Mouse (Mus musculus): ENCODE results near the gene Hist1h1e. TPM values are rescaled to one million over a fixed set of nuclear protein-coding genes. Genes with fewer than 3 reads are reported as not detected.
"Not testable (repeated sequence)": the region's sequence is repeated elsewhere in the genome, so short reads cannot be mapped to it uniquely, and the experiment has no call there.

Hist1h1e gene
- polyA plus RNA-seq, 1 experiment from 2014 or later: 12.8 TPM

- ATAC-seq (ENCODE audit: low read depth): no peak
These were observed 26.6 kb downstream of the Hist1h1e start for GRCm38 (mm10) chr13:23595622-23596372.

GRCm38 (mm10) chr13:23595185-23595584 lies 27.2 kb downstream of the Hist1h1e start:
- H3K36me3 ChIP-seq (ENCODE audit: control insufficient read depth, insufficient read depth, low read length): no peaks in the 10 kb centered on the region
- H3K9ac ChIP-seq (ENCODE audit: low read depth, low read length): no peak overlapping the region
- H3K27me3 ChIP-seq (replicated peaks; ENCODE audit: control insufficient read depth, insufficient read depth, low read length): no peaks in the 10 kb centered on the region
- no peak for ATAC-seq (ENCODE audit: low read depth)
- no peak overlapping the region for H3K4me3 ChIP-seq (ENCODE audit: low read depth, low read length)
- H3K4me1 ChIP-seq (ENCODE audit: control insufficient read depth, insufficient read depth, low read length): no peaks in the 10 kb centered on the region
- DNase-seq (ENCODE audit: low spot score): no peak
- H3K27ac ChIP-seq (replicated peaks; ENCODE audit: low read depth, low read length): no peak overlapping the region
- no peaks in the 10 kb centered on the region for H3K9me3 ChIP-seq (ENCODE audit: control insufficient read depth, low read length)
- no peak overlapping the region for H3K4me2 ChIP-seq (ENCODE audit: low read depth, low read length)
- WGBS: 79% methylated on average over 2 of the region's 2 CpGs

More at GRCm38 (mm10) chr13:23595622-23596372, 26.6 kb downstream of the Hist1h1e start:
- no peaks in the 10 kb centered on the region for H3K9me3 ChIP-seq (ENCODE audit: control insufficient read depth, low read length)
- no peak for DNase-seq (ENCODE audit: low spot score)
- no peak overlapping the region for H3K4me3 ChIP-seq (ENCODE audit: low read depth, low read length)
- 78% methylated on average over 7 of the region's 7 CpGs for WGBS
- H3K9ac ChIP-seq (ENCODE audit: low read depth, low read length): no peak overlapping the region
- H3K4me2 ChIP-seq (ENCODE audit: low read depth, low read length): no peak overlapping the region
- H3K27me3 ChIP-seq (replicated peaks; ENCODE audit: control insufficient read depth, insufficient read depth, low read length): no peaks in the 10 kb centered on the region
- H3K4me1 ChIP-seq (ENCODE audit: control insufficient read depth, insufficient read depth, low read length): no peaks in the 10 kb centered on the region
- no peaks in the 10 kb centered on the region for H3K36me3 ChIP-seq (ENCODE audit: control insufficient read depth, insufficient read depth, low read length)
- no peak overlapping the region for H3K27ac ChIP-seq (replicated peaks; ENCODE audit: low read depth, low read length)

GRCm38 (mm10) chr13:23593051-23593770 lies 29.1 kb downstream of the Hist1h1e start:
- no peaks in the 10 kb centered on the region for H3K27me3 ChIP-seq (replicated peaks; ENCODE audit: control insufficient read depth, insufficient read depth, low read length)
- H3K4me1 ChIP-seq (ENCODE audit: control insufficient read depth, insufficient read depth, low read length): no peaks in the 10 kb centered on the region
- ATAC-seq (ENCODE audit: low read depth) (no peak), DNase-seq (ENCODE audit: low spot score) (peak; percentile 27)
- no peak overlapping the region for H3K4me2 ChIP-seq (ENCODE audit: low read depth, low read length)
- H3K4me3 ChIP-seq (ENCODE audit: low read depth, low read length): no peak overlapping the region
- H3K27ac ChIP-seq (replicated peaks; ENCODE audit: low read depth, low read length): peak overlapping the region; percentile 33; the same call in 1 of the 2 replicates
- no peaks in the 10 kb centered on the region for H3K9me3 ChIP-seq (ENCODE audit: control insufficient read depth, low read length)
- no peaks in the 10 kb centered on the region for H3K36me3 ChIP-seq (ENCODE audit: control insufficient read depth, insufficient read depth, low read length)
- 67% methylated on average over 5 of the region's 5 CpGs for WGBS
- H3K9ac ChIP-seq (ENCODE audit: low read depth, low read length): no peak overlapping the region

- Histone ChIP-seq H3K4me3 (ENCODE audit: low read depth, low read length) (no peak overlapping the region), H3K9ac (ENCODE audit: low read depth, low read length) (no peak overlapping the region), H3K4me1 (ENCODE audit: control insufficient read depth, insufficient read depth, low read length) (no peaks in the 10 kb centered on the region), H3K36me3 (ENCODE audit: control insufficient read depth, insufficient read depth, low read length) (no peaks in the 10 kb centered on the region), H3K4me2 (ENCODE audit: low read depth, low read length) (no peak overlapping the region), H3K27ac (replicated peaks; ENCODE audit: low read depth, low read length) (no peak overlapping the region), H3K27me3 (replicated peaks; ENCODE audit: control insufficient read depth, insufficient read depth, low read length) (no peaks in the 10 kb centered on the region), H3K9me3 (ENCODE audit: control insufficient read depth, low read length) (no peaks in the 10 kb centered on the region)
- ATAC-seq (ENCODE audit: low read depth) (no peak), DNase-seq (ENCODE audit: low spot score) (no peak)
- WGBS: 67% methylated on average over 7 of the region's 7 CpGs
These were observed 29.7 kb downstream of the Hist1h1e start for GRCm38 (mm10) chr13:23592614-23593013.

GRCm38 (mm10) chr13:23591886-23592285 lies 30.5 kb downstream of the Hist1h1e start:
- not testable (repeated sequence) for H3K27me3 ChIP-seq (replicated peaks; ENCODE audit: control insufficient read depth, insufficient read depth, low read length); H3K36me3 ChIP-seq (ENCODE audit: control insufficient read depth, insufficient read depth, low read length); DNase-seq (ENCODE audit: low spot score); H3K9ac ChIP-seq (ENCODE audit: low read depth, low read length); H3K4me1 ChIP-seq (ENCODE audit: control insufficient read depth, insufficient read depth, low read length); H3K9me3 ChIP-seq (ENCODE audit: control insufficient read depth, low read length); H3K4me2 ChIP-seq (ENCODE audit: low read depth, low read length); H3K4me3 ChIP-seq (ENCODE audit: low read depth, low read length); H3K27ac ChIP-seq (replicated peaks; ENCODE audit: low read depth, low read length); ATAC-seq (ENCODE audit: low read depth)
- 85% methylated on average over 7 of the region's 7 CpGs for WGBS

GRCm38 (mm10) chr13:23591206-23591605 lies 31.2 kb downstream of the Hist1h1e start:
- no peak overlapping the region for H3K27ac ChIP-seq (replicated peaks; ENCODE audit: low read depth, low read length)
- no peaks in the 10 kb centered on the region for H3K9me3 ChIP-seq (ENCODE audit: control insufficient read depth, low read length)
- no peak overlapping the region for H3K4me3 ChIP-seq (ENCODE audit: low read depth, low read length)
- WGBS: 94% methylated on average over 7 of the region's 7 CpGs
- DNase-seq (ENCODE audit: low spot score) (no peak), ATAC-seq (ENCODE audit: low read depth) (no peak)
- H3K4me2 ChIP-seq (ENCODE audit: low read depth, low read length): no peak overlapping the region
- H3K36me3 ChIP-seq (ENCODE audit: control insufficient read depth, insufficient read depth, low read length): no peaks in the 10 kb centered on the region
- no peaks in the 10 kb centered on the region for H3K27me3 ChIP-seq (replicated peaks; ENCODE audit: control insufficient read depth, insufficient read depth, low read length)
- 0 out of 2 replicates have a peak, but pooled peaks cover 5% of the 10 kb centered on the region for H3K4me1 ChIP-seq (ENCODE audit: control insufficient read depth, insufficient read depth, low read length)
- no peak overlapping the region for H3K9ac ChIP-seq (ENCODE audit: low read depth, low read length)

GRCm38 (mm10) chr13:23586940-23587225 lies 35.5 kb downstream of the Hist1h1e start:
- no peak for DNase-seq (ENCODE audit: low spot score)
- H3K9ac ChIP-seq (ENCODE audit: low read depth, low read length): peak overlapping the region; percentile 66
- H3K9me3 ChIP-seq (ENCODE audit: control insufficient read depth, low read length): no peaks in the 10 kb centered on the region
- H3K4me1 ChIP-seq (ENCODE audit: control insufficient read depth, insufficient read depth, low read length): peaks cover 23% of the 10 kb centered on the region; the same call in 1 of the 2 replicates
- peak overlapping the region; percentile 93 for H3K27ac ChIP-seq (replicated peaks; ENCODE audit: low read depth, low read length)
- H3K27me3 ChIP-seq (replicated peaks; ENCODE audit: control insufficient read depth, insufficient read depth, low read length): no peaks in the 10 kb centered on the region
- H3K4me3 ChIP-seq (ENCODE audit: low read depth, low read length): peak overlapping the region; percentile 45
- ATAC-seq (ENCODE audit: low read depth): no peak
- H3K4me2 ChIP-seq (ENCODE audit: low read depth, low read length): peak overlapping the region; percentile 65
- 6% methylated on average over 1 of the region's 1 CpGs for WGBS
- no peaks in the 10 kb centered on the region for H3K36me3 ChIP-seq (ENCODE audit: control insufficient read depth, insufficient read depth, low read length)

- peaks cover 23% of the 10 kb centered on the region; the same call in 1 of the 2 replicates for H3K4me1 ChIP-seq (ENCODE audit: control insufficient read depth, insufficient read depth, low read length)
- 2% methylated on average over 21 of the region's 22 CpGs for WGBS
- peak overlapping the region; percentile 45 for H3K4me3 ChIP-seq (ENCODE audit: low read depth, low read length)
- no peaks in the 10 kb centered on the region for H3K27me3 ChIP-seq (replicated peaks; ENCODE audit: control insufficient read depth, insufficient read depth, low read length)
- peak overlapping the region; percentile 65 for H3K4me2 ChIP-seq (ENCODE audit: low read depth, low read length)
- DNase-seq (ENCODE audit: low spot score) (peak; percentile 24), ATAC-seq (ENCODE audit: low read depth) (no peak)
- H3K27ac ChIP-seq (replicated peaks; ENCODE audit: low read depth, low read length): peak overlapping the region; percentile 93
- H3K9me3 ChIP-seq (ENCODE audit: control insufficient read depth, low read length): no peaks in the 10 kb centered on the region
- H3K9ac ChIP-seq (ENCODE audit: low read depth, low read length): peak overlapping the region; percentile 66
- H3K36me3 ChIP-seq (ENCODE audit: control insufficient read depth, insufficient read depth, low read length): no peaks in the 10 kb centered on the region
These were observed 36.0 kb downstream of the Hist1h1e start for GRCm38 (mm10) chr13:23586099-23586939.

Measured in embryonic facial prominence, embryonic 14.5 days (tissue).